Mouse (Mus musculus) CH12F3 (cell line): ENCODE results near the gene Snph.

Source experiments
- in situ Hi-C: fragments of 300-500 bp; cut with MboI; formaldehyde crosslinking; loops from 2 replicates; pipeline ENCODE4 v1.14.3; 2020; ENCODE audit warnings: low sequenced_read_pairs

Gene Snph

GRCm38 (mm10) chr2:151603630-151604029 lies 28.8 kb downstream of the Snph start:
- in situ Hi-C loops: no loop called here

GRCm38 (mm10) chr2:151602106-151602505 lies 30.3 kb downstream of the Snph start:
- in situ Hi-C loops: no loop called here

- in situ Hi-C loops: no loop called here
Measured at GRCm38 (mm10) chr2:151598068-151598467, 34.3 kb downstream of the Snph start.

GRCm38 (mm10) chr2:151587306-151587705 lies 45.1 kb downstream of the Snph start:
- in situ Hi-C loops: no loop called here

- in situ Hi-C loops: no loop called here
Measured at GRCm38 (mm10) chr2:151586807-151587206, 45.6 kb downstream of the Snph start.

- in situ Hi-C loops: no loop called here
Measured at GRCm38 (mm10) chr2:151585934-151586333, 46.5 kb downstream of the Snph start.

GRCm38 (mm10) chr2:151580945-151581344 lies 51.4 kb downstream of the Snph start:
- in situ Hi-C loops: no loop called here

GRCm38 (mm10) chr2:151579183-151579582 lies 53.2 kb downstream of the Snph start:
- in situ Hi-C loops: no loop called here

GRCm38 (mm10) chr2:151575699-151576389 lies 56.5 kb downstream of the Snph start:
- in situ Hi-C loops: no loop called here

GRCm38 (mm10) chr2:151575119-151575698 lies 57.2 kb downstream of the Snph start:
- in situ Hi-C loops: no loop called here

GRCm38 (mm10) chr2:151574607-151575006 lies 57.8 kb downstream of the Snph start:
- in situ Hi-C loops: no loop called here

GRCm38 (mm10) chr2:151573667-151574066 lies 58.7 kb downstream of the Snph start:
- in situ Hi-C loops: no loop called here

GRCm38 (mm10) chr2:151571873-151572700 lies 60.3 kb downstream of the Snph start, which contains the start of gene Sdcbp2:
Gene Sdcbp2 (plus strand): TSS chr2:151572622.
- in situ Hi-C loops: no loop called here

- in situ Hi-C loops: no loop called here
Measured at GRCm38 (mm10) chr2:151569452-151569851, 62.9 kb downstream of the Snph start.

GRCm38 (mm10) chr2:151566856-151567255 lies 65.5 kb downstream of the Snph start:
- in situ Hi-C loops: no loop called here

GRCm38 (mm10) chr2:151564986-151565385 lies 67.4 kb downstream of the Snph start:
- in situ Hi-C loops: no loop called here

GRCm38 (mm10) chr2:151564006-151564405 lies 68.4 kb downstream of the Snph start:
- in situ Hi-C loops: no loop called here

- in situ Hi-C loops: no loop called here
Measured at GRCm38 (mm10) chr2:151562930-151563921, 69.2 kb downstream of the Snph start.

GRCm38 (mm10) chr2:151549615-151550121 lies 82.7 kb downstream of the Snph start:
- in situ Hi-C loops: no loop called here

- in situ Hi-C loops: no loop called here
Measured at GRCm38 (mm10) chr2:151546571-151546970, 85.8 kb downstream of the Snph start.
